Mouse (Mus musculus): ENCODE results near the gene Mrto4. TPM values are rescaled to one million over a fixed set of nuclear protein-coding genes. Genes with fewer than 3 reads are reported as not detected.

Mrto4 gene
- polyA plus RNA-seq, 1 experiment from 2014 or later, result 147 TPM

DNA sequence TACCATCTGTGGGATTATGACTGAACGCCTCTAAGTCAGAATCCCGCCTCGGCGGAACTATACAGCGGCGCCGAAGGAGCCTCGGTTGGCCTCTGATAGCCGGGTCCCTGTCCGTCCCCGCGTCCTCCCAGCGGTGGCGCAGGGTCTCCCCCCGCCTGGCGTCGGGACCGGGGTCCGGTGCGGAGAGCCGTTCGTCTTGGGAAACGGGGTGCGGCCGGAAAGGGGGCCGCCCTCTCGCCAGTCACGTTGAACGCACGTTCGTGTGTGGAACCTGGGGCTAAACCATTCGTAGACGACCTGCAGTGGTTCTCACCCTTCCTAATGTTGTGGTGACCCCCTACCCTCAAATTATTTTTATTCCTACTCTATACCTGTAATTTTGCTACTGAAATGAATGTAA is 14.2 kb downstream of the Mrto4 start:
- no peak for DNase-seq
- H3K27me3 ChIP-seq, result no peaks in the 10 kb centered on the region
- ATAC-seq (ENCODE audit: low read depth), result no peak
- H3K4me2 ChIP-seq, result peak overlapping the region; percentile 47
- H3K27ac ChIP-seq, result no peak overlapping the region
- H3K4me1 ChIP-seq (replicated peaks), result peaks cover 50% of the 10 kb centered on the region
- 46% methylated on average over 33 of the region's 33 CpGs for WGBS (ENCODE audit: insufficient replicate concordance)
- peak overlapping the region; percentile 39; the same call in 1 of the 2 replicates for H3K9ac ChIP-seq
- H3K9me3 ChIP-seq (replicated peaks), result no peaks in the 10 kb centered on the region
- peak overlapping the region; percentile 22; the same call in 1 of the 2 replicates for H3K4me3 ChIP-seq (replicated peaks)
- H3K36me3 ChIP-seq, result no peaks in the 10 kb centered on the region

- peak overlapping the region; percentile 83 for H3K9ac ChIP-seq
- H3K27me3 ChIP-seq, result no peaks in the 10 kb centered on the region
- 9% methylated on average over 24 of the region's 24 CpGs for WGBS (ENCODE audit: insufficient replicate concordance)
- peak overlapping the region; percentile 90 for H3K4me2 ChIP-seq
- DNase-seq (peak; percentile 88), ATAC-seq (ENCODE audit: low read depth) (peak; percentile 69)
- H3K4me1 ChIP-seq (replicated peaks), result peaks cover 57% of the 10 kb centered on the region
- H3K4me3 ChIP-seq (replicated peaks), result peak overlapping the region; percentile 66
- no peaks in the 10 kb centered on the region for H3K9me3 ChIP-seq (replicated peaks)
- no peaks in the 10 kb centered on the region for H3K36me3 ChIP-seq
- H3K27ac ChIP-seq, result peak overlapping the region; percentile 99
Observed at GRCm38 (mm10) chr4:139336822-139337483, 15.4 kb downstream of the Mrto4 start.

DNA sequence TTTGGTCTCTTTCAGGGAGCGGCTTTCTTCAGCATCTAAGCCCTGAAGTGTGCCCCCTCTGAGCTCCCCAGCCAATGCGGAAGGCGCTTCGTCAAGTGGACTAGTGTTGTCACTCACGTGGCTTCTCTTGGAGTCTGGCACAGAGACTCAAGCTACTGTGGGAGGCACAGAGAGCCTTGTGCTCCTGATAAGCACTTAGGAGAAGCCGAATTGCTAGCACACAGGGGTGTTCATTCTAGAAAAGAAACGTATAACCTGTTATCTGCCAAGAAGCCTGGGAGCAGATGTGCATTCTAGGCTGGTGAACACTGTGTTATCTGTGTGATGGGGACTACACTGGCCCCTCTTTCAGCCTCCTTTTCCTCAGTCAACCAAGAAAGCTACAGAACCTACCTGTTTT is 16.9 kb downstream of the Mrto4 start:
- WGBS (ENCODE audit: insufficient replicate concordance), result 7% methylated on average over 7 of the region's 7 CpGs
- Histone ChIP-seq H3K9me3 (replicated peaks) (no peaks in the 10 kb centered on the region), H3K36me3 (no peaks in the 10 kb centered on the region), H3K9ac (peak overlapping the region; percentile 83), H3K4me2 (peak overlapping the region; percentile 90), H3K27ac (peak overlapping the region; percentile 99), H3K4me1 (replicated peaks) (peaks cover 70% of the 10 kb centered on the region), H3K27me3 (no peaks in the 10 kb centered on the region), H3K4me3 (replicated peaks) (peak overlapping the region; percentile 66)
- peak; percentile 88 for ATAC-seq (ENCODE audit: low read depth)
- peak; percentile 78 for DNase-seq

DNA sequence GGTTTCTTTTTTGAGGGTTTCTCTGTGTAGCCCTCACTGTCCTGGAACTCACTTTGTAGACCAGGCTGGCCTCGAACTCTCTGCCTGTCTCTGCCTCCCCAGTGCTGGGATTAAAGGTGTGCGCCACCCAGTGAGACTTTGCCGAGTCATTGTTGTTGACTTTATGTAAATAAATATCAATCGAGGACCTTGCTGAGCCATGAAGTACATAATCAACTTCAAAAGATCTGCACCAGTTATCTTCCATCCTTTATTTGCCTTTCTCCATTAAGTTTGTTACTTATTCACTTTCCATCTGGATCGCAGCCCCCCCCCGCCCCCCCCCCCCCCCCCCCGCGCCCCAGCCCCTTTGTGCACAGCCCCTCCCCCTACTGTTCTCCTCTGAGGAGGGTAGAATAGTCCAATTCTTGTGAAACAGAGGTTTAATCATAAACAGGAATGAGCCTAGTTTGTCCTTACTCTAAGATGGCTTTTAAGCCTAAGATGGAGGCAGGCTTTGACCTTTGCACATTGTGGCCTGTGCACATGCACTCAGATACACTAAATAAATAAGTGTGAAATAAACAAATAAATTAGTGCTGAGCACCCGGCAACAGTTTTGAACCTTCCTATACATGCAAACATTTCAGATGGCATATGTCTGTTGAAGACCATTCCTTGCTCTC is 17.6 kb downstream of the Mrto4 start:
- Histone ChIP-seq H3K4me2 (peak overlapping the region; percentile 90), H3K4me3 (replicated peaks) (peak overlapping the region; percentile 66)

GRCm38 (mm10) chr4:139330605-139331004 is 21.8 kb downstream of the Mrto4 start:
- ATAC-seq (ENCODE audit: low read depth) (peak; percentile 79), DNase-seq (peak; percentile 93)
- no peaks in the 10 kb centered on the region for H3K9me3 ChIP-seq (replicated peaks)
- H3K27ac ChIP-seq, result peak overlapping the region; percentile 69
- peak overlapping the region; percentile 58 for H3K4me3 ChIP-seq (replicated peaks)
- peak overlapping the region; percentile 72 for H3K9ac ChIP-seq
- no peaks in the 10 kb centered on the region for H3K36me3 ChIP-seq
- WGBS (ENCODE audit: insufficient replicate concordance), result 4% methylated on average over 10 of the region's 10 CpGs
- H3K4me2 ChIP-seq, result peak overlapping the region; percentile 78
- no peaks in the 10 kb centered on the region for H3K27me3 ChIP-seq
- H3K4me1 ChIP-seq (replicated peaks), result peaks cover 48% of the 10 kb centered on the region

More for the DNA sequence above, 17.6 kb downstream of the Mrto4 start:
- H3K36me3 ChIP-seq, result no peaks in the 10 kb centered on the region
- peak overlapping the region; percentile 83 for H3K9ac ChIP-seq
- peak overlapping the region; percentile 99 for H3K27ac ChIP-seq
- no peak for ATAC-seq (ENCODE audit: low read depth)
- peaks cover 75% of the 10 kb centered on the region for H3K4me1 ChIP-seq (replicated peaks)
- no peak for DNase-seq
- no peaks in the 10 kb centered on the region for H3K9me3 ChIP-seq (replicated peaks)
- 42% methylated on average over 8 of the region's 9 CpGs for WGBS (ENCODE audit: insufficient replicate concordance)
- no peaks in the 10 kb centered on the region for H3K27me3 ChIP-seq

DNA sequence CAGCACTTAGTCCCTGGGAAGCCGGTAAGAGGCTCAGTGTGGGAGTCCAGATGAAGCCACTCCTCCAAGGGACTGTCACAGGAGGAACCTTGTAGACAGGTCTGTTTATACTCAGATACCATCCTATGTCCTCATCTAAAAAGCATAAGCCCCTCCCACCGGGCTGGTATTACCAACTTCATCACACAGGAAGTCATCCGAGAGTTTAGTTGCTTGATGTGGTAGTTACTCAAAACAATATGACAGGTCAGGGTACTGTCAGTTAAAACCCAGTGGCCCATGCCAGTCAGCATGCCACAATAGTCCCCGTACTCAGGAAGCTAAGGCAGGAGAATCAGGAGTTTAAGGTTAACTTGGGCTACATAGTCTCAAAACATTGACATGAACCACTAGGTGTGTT is 32.6 kb downstream of the Mrto4 start:
- H3K4me1 ChIP-seq (replicated peaks), result no peaks in the 10 kb centered on the region
- H3K4me2 ChIP-seq, result no peak overlapping the region
- no peak overlapping the region for H3K27ac ChIP-seq
- WGBS (ENCODE audit: insufficient replicate concordance), result 77% methylated on average over 4 of the region's 4 CpGs
- no peak overlapping the region for H3K4me3 ChIP-seq (replicated peaks)
- DNase-seq (no peak), ATAC-seq (ENCODE audit: low read depth) (no peak)
- H3K27me3 ChIP-seq, result no peaks in the 10 kb centered on the region
- no peaks in the 10 kb centered on the region for H3K9me3 ChIP-seq (replicated peaks)
- H3K9ac ChIP-seq, result no peak overlapping the region
- peaks cover 14% of the 10 kb centered on the region for H3K36me3 ChIP-seq

- no peak for DNase-seq
- H3K9ac ChIP-seq, result no peak overlapping the region
- no peak overlapping the region for H3K4me3 ChIP-seq (replicated peaks)
- peaks cover 18% of the 10 kb centered on the region for H3K36me3 ChIP-seq
- no peaks in the 10 kb centered on the region for H3K9me3 ChIP-seq (replicated peaks)
- H3K27me3 ChIP-seq, result no peaks in the 10 kb centered on the region
- no peak overlapping the region for H3K4me2 ChIP-seq
- no peak for ATAC-seq (ENCODE audit: low read depth)
- 82% methylated on average over 11 of the region's 11 CpGs for WGBS (ENCODE audit: insufficient replicate concordance)
- no peak overlapping the region for H3K27ac ChIP-seq
- no peaks in the 10 kb centered on the region for H3K4me1 ChIP-seq (replicated peaks)
Observed at GRCm38 (mm10) chr4:139318449-139318848, 33.9 kb downstream of the Mrto4 start.

DNA sequence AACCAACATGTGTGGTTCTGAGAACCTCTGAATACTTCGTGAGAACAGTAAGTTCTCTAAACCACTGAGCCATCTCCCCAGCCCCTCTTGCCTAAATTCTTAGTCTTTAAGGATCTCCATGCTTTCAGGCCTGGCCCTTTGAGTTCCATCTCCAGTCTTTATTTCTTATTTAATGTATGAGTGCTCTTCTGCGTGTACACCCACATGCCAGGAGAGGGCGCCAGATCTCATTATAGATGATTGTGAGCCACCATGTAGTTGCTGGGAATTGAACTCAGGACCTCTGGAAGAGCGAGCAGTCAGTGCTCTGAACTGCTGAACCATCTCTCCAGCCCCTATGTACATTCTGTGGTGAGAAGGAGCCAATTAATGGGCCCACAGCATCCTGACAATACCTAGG is 39.7 kb downstream of the Mrto4 start:
- no peak for DNase-seq
- no peak for ATAC-seq (ENCODE audit: low read depth)

GRCm38 (mm10) chr4:139311707-139312106 is 40.7 kb downstream of the Mrto4 start:
- no peaks in the 10 kb centered on the region for H3K9me3 ChIP-seq (replicated peaks)
- H3K27ac ChIP-seq, result no peak overlapping the region
- DNase-seq (no peak), ATAC-seq (ENCODE audit: low read depth) (no peak)
- 25% methylated on average over 14 of the region's 14 CpGs for WGBS (ENCODE audit: insufficient replicate concordance)
- H3K36me3 ChIP-seq, result peaks cover 11% of the 10 kb centered on the region
- H3K4me3 ChIP-seq (replicated peaks), result peak overlapping the region; percentile 88
- H3K4me1 ChIP-seq (replicated peaks), result peaks cover 38% of the 10 kb centered on the region
- H3K9ac ChIP-seq, result peak overlapping the region; percentile 90
- H3K4me2 ChIP-seq, result peak overlapping the region; percentile 100
- 0 out of 2 replicates have a peak, but pooled peaks cover 4% of the 10 kb centered on the region for H3K27me3 ChIP-seq

More for the DNA sequence above, 39.7 kb downstream of the Mrto4 start:
- H3K9me3 ChIP-seq (replicated peaks), result no peaks in the 10 kb centered on the region
- no peak overlapping the region for H3K4me3 ChIP-seq (replicated peaks)
- peaks cover 38% of the 10 kb centered on the region for H3K4me1 ChIP-seq (replicated peaks)
- H3K27me3 ChIP-seq, result 0 out of 2 replicates have a peak, but pooled peaks cover 4% of the 10 kb centered on the region
- no peak overlapping the region for H3K27ac ChIP-seq
- WGBS (ENCODE audit: insufficient replicate concordance), result 36% methylated on average over 4 of the region's 4 CpGs
- H3K4me2 ChIP-seq, result no peak overlapping the region
- H3K9ac ChIP-seq, result no peak overlapping the region
- peaks cover 11% of the 10 kb centered on the region for H3K36me3 ChIP-seq

DNA sequence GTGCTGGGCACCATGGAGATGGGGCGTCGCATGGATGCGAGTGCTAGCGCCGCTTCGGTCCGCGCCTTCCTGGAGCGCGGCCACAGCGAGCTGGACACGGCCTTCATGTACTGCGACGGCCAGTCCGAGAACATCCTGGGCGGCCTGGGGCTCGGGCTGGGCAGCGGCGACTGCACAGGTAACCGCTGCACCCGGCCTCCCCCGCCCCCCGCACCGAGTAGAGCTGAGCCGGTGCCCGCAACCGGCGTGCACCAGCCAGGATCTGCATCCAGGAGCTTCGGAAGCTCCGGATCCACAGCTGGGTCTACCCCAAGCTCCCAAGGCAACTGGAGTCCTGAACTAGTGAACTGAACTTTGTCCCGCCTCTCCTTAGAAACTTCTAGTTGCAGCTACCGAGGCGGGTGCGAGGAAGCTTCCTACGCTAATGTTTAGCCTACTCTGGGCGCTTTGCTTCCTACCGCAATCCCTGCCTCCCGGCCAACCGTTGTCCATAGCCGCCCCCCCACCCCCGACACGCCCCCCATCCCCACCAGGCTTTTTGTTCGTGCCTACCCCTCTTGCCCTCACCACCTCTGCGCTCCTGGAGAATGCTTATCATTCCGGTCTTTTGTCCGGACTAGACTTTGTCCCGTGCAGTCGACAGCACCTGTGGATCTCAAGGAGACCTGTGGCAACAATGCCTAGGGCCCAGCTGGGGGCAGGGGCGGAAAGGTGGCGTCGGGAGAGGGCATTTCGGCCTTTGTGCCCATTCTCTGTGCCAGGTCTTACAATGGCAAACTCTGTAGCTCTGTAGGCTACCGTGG is 41.3 kb downstream of the Mrto4 start:
- no peak for DNase-seq
- peaks cover 11% of the 10 kb centered on the region for H3K36me3 ChIP-seq
- H3K9ac ChIP-seq, result peak overlapping the region; percentile 90
- peak; percentile 57 for ATAC-seq (ENCODE audit: low read depth)
- WGBS (ENCODE audit: insufficient replicate concordance), result 1% methylated on average over 53 of the region's 53 CpGs
- peak overlapping the region; percentile 88 for H3K4me3 ChIP-seq (replicated peaks)
- H3K4me1 ChIP-seq (replicated peaks), result peaks cover 41% of the 10 kb centered on the region
- peak overlapping the region; percentile 100 for H3K4me2 ChIP-seq
- H3K27me3 ChIP-seq, result 0 out of 2 replicates have a peak, but pooled peaks cover 4% of the 10 kb centered on the region
- peak overlapping the region; percentile 53 for H3K27ac ChIP-seq
- no peaks in the 10 kb centered on the region for H3K9me3 ChIP-seq (replicated peaks)
